Mouse (Mus musculus): ENCODE measurements at regions not wholly inside any gene's neighbourhood (a gene's known extent, or its start where the extent isn't known, plus 50 kb on each side); places are given as distances from the start of the nearest gene placed in this dataset.

- TF ChIP-seq REST (IDR thresholded peaks at IDR 0.05; ENCODE audit: insufficient read depth, insufficient read length) (no peak), CEBPB (IDR thresholded peaks at IDR 0.05; ENCODE audit: insufficient read depth, poor library complexity, severe bottlenecking) (peak; percentile 41; the same call in 1 of the 2 replicates)
- no peak overlapping the region for H3K4me2 ChIP-seq (ENCODE audit: low read depth)
These were observed 340.6 kb downstream of the Setd4 start for GRCm38 (mm10) chr16:93263141-93263815.

GRCm38 (mm10) chr16:93246825-93247224 lies 357.0 kb downstream of the Setd4 start:
- TF ChIP-seq POLR2AphosphoS2 (IDR thresholded peaks at IDR 0.05; ENCODE audit: insufficient read length, low read depth) (no peak), TCF12 (IDR thresholded peaks at IDR 0.05; ENCODE audit: insufficient read depth, poor library complexity, severe bottlenecking) (no peak), REST (IDR thresholded peaks at IDR 0.05; ENCODE audit: insufficient read depth, insufficient read length) (no peak), USF1 (IDR thresholded peaks at IDR 0.05; ENCODE audit: low read depth) (no peak), POLR2A (IDR thresholded peaks at IDR 0.05; ENCODE audit: insufficient read length, low read depth) (no peak), MYOD1 (IDR thresholded peaks at IDR 0.05; ENCODE audit: control insufficient read depth in 1 of 3, insufficient read length in 2 of 3, low read depth in 2 of 3) (no peak), MYOG (IDR thresholded peaks at IDR 0.05; ENCODE audit: control insufficient read depth in 1 of 3, insufficient read depth in 1 of 3, insufficient read length in 2 of 3, low read depth in 2 of 3) (no peak), SRF (IDR thresholded peaks at IDR 0.05; ENCODE audit: control insufficient read depth, insufficient read length, low read depth) (no peak)
- H3K36me3 ChIP-seq (ENCODE audit: control insufficient read depth, insufficient read depth) = no peaks in the 10 kb centered on the region

More at GRCm38 (mm10) chr16:93263141-93263815, 340.6 kb downstream of the Setd4 start:
- Histone ChIP-seq H3K79me2 (ENCODE audit: control insufficient read depth, insufficient read depth) (no peaks in the 10 kb centered on the region), H3K4me3 (no peak overlapping the region), H3ac (ENCODE audit: control insufficient read depth, insufficient read length) (no peak overlapping the region), H3K27me3 (ENCODE audit: control insufficient read depth, insufficient read depth, insufficient read length) (no peaks in the 10 kb centered on the region), H3K36me3 (ENCODE audit: control insufficient read depth, insufficient read depth) (no peaks in the 10 kb centered on the region)

GRCm38 (mm10) chr16:93245738-93246137 lies 358.1 kb downstream of the Setd4 start:
- TF ChIP-seq CEBPB (IDR thresholded peaks at IDR 0.05; ENCODE audit: insufficient read depth, poor library complexity, severe bottlenecking) (no peak), MYOG (IDR thresholded peaks at IDR 0.05; ENCODE audit: control insufficient read depth in 1 of 3, insufficient read depth in 1 of 3, insufficient read length in 2 of 3, low read depth in 2 of 3) (no peak), TCF12 (IDR thresholded peaks at IDR 0.05; ENCODE audit: insufficient read depth, poor library complexity, severe bottlenecking) (no peak), MYOD1 (IDR thresholded peaks at IDR 0.05; ENCODE audit: control insufficient read depth in 1 of 3, insufficient read length in 2 of 3, low read depth in 2 of 3) (no peak), TCF3 (IDR thresholded peaks at IDR 0.05; ENCODE audit: insufficient read length, low read depth) (no peak), POLR2A (IDR thresholded peaks at IDR 0.05; ENCODE audit: insufficient read length, low read depth) (no peak), E2F4 (IDR thresholded peaks at IDR 0.05; ENCODE audit: insufficient read depth) (no peak), SRF (IDR thresholded peaks at IDR 0.05; ENCODE audit: control insufficient read depth, insufficient read length, low read depth) (no peak), USF1 (IDR thresholded peaks at IDR 0.05; ENCODE audit: low read depth) (no peak), POLR2AphosphoS2 (IDR thresholded peaks at IDR 0.05; ENCODE audit: insufficient read length, low read depth) (no peak), REST (IDR thresholded peaks at IDR 0.05; ENCODE audit: insufficient read depth, insufficient read length) (no peak), MAX (IDR thresholded peaks at IDR 0.05; ENCODE audit: low read depth) (no peak)
- H3K4me2 ChIP-seq (ENCODE audit: low read depth) = no peak overlapping the region
- no peaks in the 10 kb centered on the region for H3K27me3 ChIP-seq (ENCODE audit: control insufficient read depth, insufficient read depth, insufficient read length)
- no peak overlapping the region for H3K4me3 ChIP-seq
- H3K79me2 ChIP-seq (ENCODE audit: control insufficient read depth, insufficient read depth) = no peaks in the 10 kb centered on the region
- no peak overlapping the region for H3ac ChIP-seq (ENCODE audit: control insufficient read depth, insufficient read length)
- no peaks in the 10 kb centered on the region for H3K36me3 ChIP-seq (ENCODE audit: control insufficient read depth, insufficient read depth)

More at GRCm38 (mm10) chr16:93246825-93247224, 357.0 kb downstream of the Setd4 start:
- Histone ChIP-seq H3K27me3 (ENCODE audit: control insufficient read depth, insufficient read depth, insufficient read length) (no peaks in the 10 kb centered on the region), H3K79me2 (ENCODE audit: control insufficient read depth, insufficient read depth) (no peaks in the 10 kb centered on the region), H3K4me2 (ENCODE audit: low read depth) (peak overlapping the region; percentile 68), H3ac (ENCODE audit: control insufficient read depth, insufficient read length) (no peak overlapping the region), H3K4me3 (no peak overlapping the region)

- peak overlapping the region; percentile 62 for H3K4me2 ChIP-seq (ENCODE audit: low read depth)
- H3K36me3 ChIP-seq (ENCODE audit: control insufficient read depth, insufficient read depth) = no peaks in the 10 kb centered on the region
- no peaks in the 10 kb centered on the region for H3K79me2 ChIP-seq (ENCODE audit: control insufficient read depth, insufficient read depth)
- H3K27me3 ChIP-seq (ENCODE audit: control insufficient read depth, insufficient read depth, insufficient read length) = no peaks in the 10 kb centered on the region
- H3K4me3 ChIP-seq = no peak overlapping the region
- H3ac ChIP-seq (ENCODE audit: control insufficient read depth, insufficient read length) = no peak overlapping the region
- peak; percentile 80; the same call in 1 of the 2 replicates for TF ChIP-seq CEBPB (IDR thresholded peaks at IDR 0.05; ENCODE audit: insufficient read depth, poor library complexity, severe bottlenecking)
- no peak for TF ChIP-seq SRF (IDR thresholded peaks at IDR 0.05; ENCODE audit: control insufficient read depth, insufficient read length, low read depth)
These were observed 365.0 kb downstream of the Setd4 start for GRCm38 (mm10) chr16:93238898-93239297.

GRCm38 (mm10) chr16:93238326-93238725 lies 365.5 kb downstream of the Setd4 start:
- H3K27me3 ChIP-seq (ENCODE audit: control insufficient read depth, insufficient read depth, insufficient read length) = no peaks in the 10 kb centered on the region
- H3K36me3 ChIP-seq (ENCODE audit: control insufficient read depth, insufficient read depth) = no peaks in the 10 kb centered on the region
- no peaks in the 10 kb centered on the region for H3K79me2 ChIP-seq (ENCODE audit: control insufficient read depth, insufficient read depth)
- TF ChIP-seq POLR2AphosphoS2 (IDR thresholded peaks at IDR 0.05; ENCODE audit: insufficient read length, low read depth) = no peak
- TF ChIP-seq POLR2A (IDR thresholded peaks at IDR 0.05; ENCODE audit: insufficient read length, low read depth) = no peak
- no peak overlapping the region for H3K4me3 ChIP-seq
- H3ac ChIP-seq (ENCODE audit: control insufficient read depth, insufficient read length) = no peak overlapping the region
- H3K4me2 ChIP-seq (ENCODE audit: low read depth) = peak overlapping the region; percentile 62
